Mouse (Mus musculus) left cerebral cortex, adult 18-20 months (tissue): ENCODE measurements around the gene Nckipsd. TPM values are rescaled to one million over a fixed set of nuclear protein-coding genes. Genes with fewer than 3 reads are reported as not detected.

Experiments
- DNase-seq, 2 experiments: peaks; one replicate each; pipeline ENCODE4 v3.0.0; 2021 to 2022; ENCODE audit warnings: low spot score in 2 of 2, mixed read lengths in 1 of 2
- microRNA-seq, 2 experiments: library from miRNA; unstranded; fragments of <30 nt; microRNA quantifications; one replicate each; pipeline ENCODE4 v1.2.0; 2021
- total RNA-seq, 2 experiments: library from RNA; stranded (reverse); gene quantifications; 2 replicates each; pipeline ENCODE4 v1.2.3; 2021

The Nckipsd gene
- total RNA-seq, 2 experiments from 2014 or later: 65.4 to 68.7 TPM

DNA sequence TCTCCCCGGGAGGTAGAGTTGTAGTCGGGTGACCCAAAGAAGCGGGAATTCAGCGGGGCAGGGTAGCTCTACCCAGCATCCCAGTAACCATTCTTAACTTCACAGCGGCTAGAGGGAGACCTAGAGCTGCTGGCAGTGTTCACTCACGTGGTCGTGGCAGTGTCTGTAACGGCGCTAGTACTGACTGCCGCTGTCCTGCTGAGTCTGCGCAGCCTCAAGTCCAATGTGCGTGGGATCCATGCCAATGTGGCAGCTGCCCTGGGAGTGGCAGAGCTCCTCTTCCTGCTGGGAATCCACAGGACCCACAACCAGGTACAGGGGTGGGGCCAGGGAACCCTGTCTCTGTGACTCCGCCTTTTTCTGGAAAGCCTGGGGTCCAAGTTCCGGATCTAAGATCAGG lies 34.8 kb downstream of the Nckipsd start:
- peak; percentile 58 to 59 for DNase-seq

DNA sequence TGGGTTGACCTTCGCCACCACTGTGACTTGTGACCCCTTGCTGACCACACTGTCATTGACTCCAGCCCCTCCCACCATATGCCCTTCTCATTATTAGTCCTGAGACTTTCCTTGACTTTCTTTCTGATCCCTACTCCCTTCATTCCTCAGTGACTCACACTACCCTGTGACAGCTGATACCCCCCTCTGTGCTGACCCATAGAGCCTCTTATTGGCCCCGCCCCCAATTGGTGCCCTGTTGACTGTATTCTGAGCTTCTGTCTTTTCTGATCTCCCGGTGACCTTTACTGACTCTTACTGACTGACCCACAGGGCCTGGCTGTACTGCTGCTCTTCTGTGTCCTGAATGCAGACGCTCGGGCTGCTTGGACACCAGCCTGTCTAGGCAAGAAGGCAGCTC lies 37.2 kb downstream of the Nckipsd start:
- DNase-seq: no peak

DNA sequence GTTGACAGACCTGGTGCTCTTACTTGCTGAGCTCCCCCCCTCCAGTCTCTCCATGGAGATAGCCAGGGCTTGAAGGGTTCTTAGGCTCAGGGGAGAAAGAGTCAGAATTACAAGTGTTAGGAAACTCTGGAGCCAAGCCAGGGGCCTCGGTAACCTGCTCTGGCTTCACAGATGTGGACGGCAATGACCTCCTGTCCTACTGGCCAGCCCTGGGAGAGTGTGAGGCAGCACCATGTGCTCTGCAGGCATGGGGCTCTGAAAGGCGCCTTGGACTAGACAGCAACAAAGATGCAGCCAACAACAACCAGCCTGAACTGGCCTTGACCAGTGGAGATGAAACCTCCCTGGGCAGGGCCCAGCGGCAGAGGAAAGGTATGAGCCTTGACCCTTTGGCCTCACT lies 39.2 kb downstream of the Nckipsd start:
- DNase-seq: no peak

DNA sequence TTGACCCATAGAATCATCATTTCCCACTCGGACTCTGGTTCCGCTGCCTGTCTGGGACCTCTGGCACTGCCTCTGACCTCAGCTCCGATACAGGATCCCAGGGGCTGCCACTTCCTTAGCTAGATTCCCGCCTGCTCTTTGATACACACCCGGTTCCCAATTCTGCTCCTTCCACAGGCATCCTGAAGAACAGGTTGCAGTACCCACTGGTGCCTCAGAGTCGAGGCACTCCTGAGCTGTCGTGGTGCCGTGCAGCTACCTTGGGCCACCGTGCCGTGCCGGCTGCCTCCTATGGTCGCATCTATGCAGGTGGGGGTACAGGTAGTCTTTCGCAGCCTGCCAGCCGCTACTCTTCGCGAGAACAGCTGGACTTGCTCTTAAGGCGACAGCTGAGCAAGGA lies 40.3 kb downstream of the Nckipsd start:
- DNase-seq: no peak

DNA sequence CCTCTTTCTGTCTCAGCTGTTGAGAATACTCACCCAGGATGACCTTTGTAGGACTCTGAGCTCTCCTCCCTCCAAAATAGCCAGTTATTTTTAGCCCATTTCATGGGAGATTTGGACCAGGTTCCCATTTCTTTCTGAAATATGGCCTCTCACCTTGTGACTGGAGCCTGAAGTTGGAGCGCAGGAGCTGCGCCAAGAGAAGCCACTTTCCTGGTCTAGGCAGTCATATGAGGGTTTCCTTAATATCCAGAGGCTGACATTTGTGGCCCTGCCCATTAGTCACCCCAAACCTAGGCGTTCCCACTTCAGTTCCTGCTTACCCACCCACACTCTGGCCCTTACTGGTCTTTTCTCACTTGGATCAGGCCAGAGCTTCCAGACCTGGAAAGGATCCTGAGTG lies 44.8 kb downstream of the Nckipsd start, which contains the start of gene Slc26a6:
TSS of gene Slc26a6 (plus strand) at position 308 of the 400 bp plus-strand sequence.
- no peak for DNase-seq

DNA sequence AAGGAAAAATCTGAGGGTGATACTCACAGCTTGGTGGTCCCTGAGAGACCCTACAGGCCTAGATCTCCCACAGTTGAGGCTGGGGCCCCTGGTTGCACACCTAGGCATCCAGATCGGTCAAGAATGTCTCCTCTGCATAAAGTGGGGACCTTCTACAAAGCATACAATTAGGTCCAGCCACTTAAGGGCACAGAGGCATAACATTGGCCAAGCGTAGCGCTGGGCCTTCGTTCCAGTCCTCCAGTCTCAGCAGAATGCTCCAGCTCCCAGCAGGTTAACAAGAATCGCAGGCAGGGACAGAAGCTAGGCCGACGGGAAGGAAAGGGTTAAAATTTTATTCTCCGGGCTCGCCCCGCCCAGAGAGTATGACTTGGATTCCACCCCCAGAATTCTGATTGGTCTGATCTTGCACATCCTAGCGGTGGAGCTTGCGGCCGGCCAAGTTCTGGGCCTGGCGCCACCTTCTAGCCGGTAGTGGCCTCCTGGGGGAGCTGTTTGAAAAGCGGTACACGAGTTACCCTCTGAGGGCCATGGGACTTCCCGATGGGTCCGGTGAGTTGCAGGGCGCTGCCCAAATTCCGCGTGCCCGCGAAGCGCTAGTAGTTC lies 45.6 kb downstream of the Nckipsd start:
- peak; percentile 87 to 92 for DNase-seq

DNA sequence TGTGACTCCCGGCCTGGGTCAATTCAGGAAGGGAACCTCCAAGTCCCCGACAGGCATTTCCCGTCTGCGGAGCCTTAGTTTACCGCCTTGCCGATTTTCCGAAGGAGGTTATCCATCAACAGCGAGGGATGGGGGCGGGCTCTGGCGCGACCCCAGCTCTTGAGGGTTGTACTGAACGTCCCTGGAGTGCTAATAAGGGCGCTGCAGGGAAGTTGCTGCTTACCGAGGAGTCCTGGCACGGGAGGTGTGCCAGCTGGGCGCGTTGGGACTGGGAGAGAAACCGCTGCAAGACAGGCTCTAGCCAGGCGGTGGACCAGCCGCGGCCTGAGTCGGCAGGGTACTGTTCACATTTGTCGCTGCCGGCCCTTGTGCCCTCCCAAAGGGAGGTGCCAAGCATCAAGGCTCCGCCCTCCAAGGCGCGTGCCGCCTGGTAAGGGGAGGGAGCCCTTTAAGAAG lies 46.1 kb downstream of the Nckipsd start:
- peak; percentile 78 to 82 for DNase-seq

DNA sequence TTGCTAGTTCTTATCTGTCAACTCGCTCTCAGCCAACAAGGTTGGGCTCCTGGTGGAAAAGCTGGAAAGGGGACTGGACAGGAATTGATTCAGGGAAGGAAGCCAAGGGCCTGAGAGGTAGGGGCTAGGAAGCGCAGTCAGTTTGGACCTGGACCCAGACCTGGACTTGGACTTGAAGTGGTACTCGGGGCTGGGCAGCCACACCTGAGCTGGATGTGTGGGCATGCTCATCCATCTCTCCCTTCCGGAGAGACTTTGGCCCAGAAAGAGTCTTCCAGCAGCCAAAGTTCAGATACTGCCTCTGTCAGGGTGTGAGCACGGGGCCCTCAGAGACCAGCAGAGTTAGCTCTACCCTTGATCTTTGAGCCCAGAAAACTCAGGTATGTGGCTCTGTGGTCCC lies 47.2 kb downstream of the Nckipsd start:
- no peak for DNase-seq

DNA sequence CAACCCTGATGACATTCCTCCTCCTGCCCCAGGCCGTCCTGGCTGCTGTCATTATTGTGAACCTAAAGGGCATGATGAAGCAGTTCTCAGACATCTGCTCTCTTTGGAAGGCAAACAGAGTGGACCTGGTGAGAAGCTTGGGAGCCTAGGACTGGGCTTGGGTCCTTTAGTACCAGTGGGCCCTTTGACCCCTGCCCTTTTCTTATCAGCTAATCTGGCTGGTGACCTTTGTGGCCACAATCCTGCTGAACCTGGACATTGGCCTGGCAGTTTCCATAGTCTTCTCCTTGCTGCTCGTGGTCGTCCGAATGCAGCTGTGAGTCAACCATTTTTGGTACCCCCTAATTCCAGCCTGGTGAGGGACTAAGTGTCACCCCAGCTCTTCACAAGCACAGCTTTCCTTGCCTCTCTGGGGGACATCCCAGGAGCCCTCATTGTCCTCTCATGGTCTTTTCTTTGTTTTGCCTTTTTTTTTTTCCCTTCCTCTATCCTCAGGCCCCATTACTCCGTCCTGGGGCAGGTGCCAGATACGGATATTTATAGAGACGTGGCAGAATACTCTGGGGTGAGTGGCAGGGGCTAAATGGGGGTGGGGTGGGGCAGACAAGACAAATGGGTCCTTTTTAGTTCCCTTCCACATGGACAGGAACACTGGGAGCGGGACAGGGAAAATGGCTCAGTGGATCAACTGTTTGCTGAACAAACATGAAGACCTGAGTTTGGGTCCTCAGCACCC lies 50.8 kb downstream of the Nckipsd start:
- no peak for DNase-seq

Small RNAs within 50 kb of the gene (microRNA-seq; reads per million reads assigned to microRNA genes)
- gene Gm23156: 0 reads per million in 2 experiments

Other genes starting within 250 kb of the Nckipsd start
- gene Impdh2, start 248.1 kb upstream of the Nckipsd start, total RNA-seq: 10 to 100 TPM; 46.7 to 47.7 TPM
- 10 to 100 TPM; 53.8 to 70.6 TPM for gene Ndufaf3, start 240.9 kb upstream of the Nckipsd start, total RNA-seq
- gene Dalrd3, start 238.5 kb upstream of the Nckipsd start, total RNA-seq: 100 to 1,000 TPM in 1 of 2 experiments, 10 to 100 TPM in 1; 85.1 to 102 TPM
- gene Wdr6, start 229.6 kb upstream of the Nckipsd start, total RNA-seq: 100 to 1,000 TPM in 1 of 2 experiments, 10 to 100 TPM in 1; 96.3 to 126 TPM
- gene P4htm, start 210.7 kb upstream of the Nckipsd start, total RNA-seq: 10 to 100 TPM; 91.8 to 92.3 TPM
- gene Arih2, start 159.0 kb upstream of the Nckipsd start, total RNA-seq: 10 to 100 TPM; 51.0 to 51.8 TPM
- 10 to 100 TPM; 11.5 to 13.7 TPM for gene Slc25a20, start 146.3 kb upstream of the Nckipsd start, total RNA-seq
- gene Prkar2a, start 119.1 kb upstream of the Nckipsd start, total RNA-seq: 10 to 100 TPM; 47.7 to 50.9 TPM
- 100 to 1,000 TPM; 140 to 154 TPM for gene Ip6k2, start 24.6 kb upstream of the Nckipsd start, total RNA-seq
- gene Celsr3, start 18.0 kb downstream of the Nckipsd start, total RNA-seq: 10 to 100 TPM; 51.2 to 56.1 TPM
- 10 to 100 TPM; 11.7 to 14.0 TPM for gene Slc26a6, start 44.9 kb downstream of the Nckipsd start, total RNA-seq
- not detected for gene Tmem89, start 106.3 kb downstream of the Nckipsd start, total RNA-seq
- 100 to 1,000 TPM; 382 to 415 TPM for gene Uqcrc1, start 128.3 kb downstream of the Nckipsd start, total RNA-seq
- gene Col7a1, start 145.2 kb downstream of the Nckipsd start, total RNA-seq: 1 to 10 TPM; 3.1 to 3.4 TPM
- not detected for gene Ucn2, start 177.6 kb downstream of the Nckipsd start, total RNA-seq
- gene Pfkfb4, start 183.4 kb downstream of the Nckipsd start, total RNA-seq: 10 to 100 TPM; 14.6 to 17.2 TPM
- gene Shisa5, start 230.2 kb downstream of the Nckipsd start, total RNA-seq: 10 to 100 TPM; 72.8 to 82.3 TPM